Mouse (Mus musculus): ENCODE data around the gene Cd70. TPM values are rescaled to one million over a fixed set of nuclear protein-coding genes. Genes with fewer than 3 reads are reported as not detected.

The Cd70 gene
- total and polyA plus RNA-seq, 2 experiments from 2014 or later, result 2.1 to 3.7 TPM

GRCm38 (mm10) chr17:57102276-57102675, 47.3 kb downstream of the Cd70 start:
- Histone ChIP-seq H3K27me3 (ENCODE audit: insufficient read depth, low read length) (no peaks in the 10 kb centered on the region), H3K36me3 (ENCODE audit: insufficient read depth, low read length) (no peaks in the 10 kb centered on the region), H3K27ac (no peak overlapping the region), H3K4me2 (ENCODE audit: low read depth, low read length) (no peak overlapping the region), H3K4me1 (ENCODE audit: insufficient read depth, low read length) (0 out of 2 replicates have a peak, but pooled peaks cover 4% of the 10 kb centered on the region), H3K4me3 (ENCODE audit: low read length) (no peak overlapping the region), H3K9ac (replicated peaks; ENCODE audit: low read length) (no peak overlapping the region), H3K9me3 (ENCODE audit: low read length) (no peaks in the 10 kb centered on the region)
- no peak for TF ChIP-seq CTCF (IDR thresholded peaks at IDR 0.05; ENCODE audit: low read depth)
- ATAC-seq (no peak), DNase-seq (ENCODE audit: low spot score) (no peak)
- WGBS, result 93% methylated on average over 2 of the region's 2 CpGs

DNA sequence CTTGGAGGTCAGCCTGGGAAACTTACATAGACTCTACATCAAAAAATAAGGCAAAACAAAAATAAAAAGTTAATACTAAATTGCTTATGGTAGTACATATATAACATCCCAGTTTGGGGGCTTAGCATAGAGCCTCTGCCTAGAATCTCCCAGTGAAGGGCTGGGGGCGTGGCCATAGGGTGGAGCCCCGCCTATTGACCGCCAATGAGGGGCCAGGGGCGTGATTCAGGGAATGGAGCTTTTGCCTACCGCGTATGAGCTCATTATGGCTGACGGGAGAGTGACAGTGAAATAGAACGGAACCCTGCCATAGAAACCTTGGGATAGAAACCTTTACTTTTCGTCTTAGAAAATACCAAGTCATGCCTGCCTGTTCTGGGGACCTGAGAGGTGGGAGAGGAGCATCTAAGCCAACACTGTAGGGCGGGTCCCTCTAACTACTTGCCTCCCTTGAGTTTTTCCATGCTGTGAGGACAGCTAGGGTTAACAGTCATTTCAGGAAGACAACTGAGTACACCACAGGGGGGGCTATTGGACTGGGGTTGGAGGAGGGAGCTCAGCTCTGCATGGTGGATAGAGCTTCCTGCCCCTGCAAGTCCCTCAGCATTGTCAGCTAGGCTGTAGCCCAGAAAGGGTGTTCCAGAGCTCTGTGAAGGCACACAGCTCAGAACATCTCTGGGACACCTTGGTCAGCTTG, 49.8 kb downstream of the Cd70 start:
- Histone ChIP-seq H3K4me2 (ENCODE audit: low read depth, low read length) (0 out of 2 replicates have a peak overlapping the region, but pooled peaks have one; percentile 8), H3K27me3 (ENCODE audit: insufficient read depth, low read length) (no peaks in the 10 kb centered on the region), H3K36me3 (ENCODE audit: insufficient read depth, low read length) (no peaks in the 10 kb centered on the region), H3K4me1 (ENCODE audit: insufficient read depth, low read length) (peaks cover 4% of the 10 kb centered on the region; the same call in 1 of the 2 replicates), H3K9ac (replicated peaks; ENCODE audit: low read length) (no peak overlapping the region), H3K4me3 (ENCODE audit: low read length) (no peak overlapping the region), H3K9me3 (ENCODE audit: low read length) (no peaks in the 10 kb centered on the region), H3K27ac (no peak overlapping the region)
- ATAC-seq (no peak), DNase-seq (ENCODE audit: low spot score) (peak; percentile 33)
- WGBS, result 10% methylated on average over 10 of the region's 10 CpGs
- no peak for TF ChIP-seq CTCF (IDR thresholded peaks at IDR 0.05; ENCODE audit: low read depth)

DNA sequence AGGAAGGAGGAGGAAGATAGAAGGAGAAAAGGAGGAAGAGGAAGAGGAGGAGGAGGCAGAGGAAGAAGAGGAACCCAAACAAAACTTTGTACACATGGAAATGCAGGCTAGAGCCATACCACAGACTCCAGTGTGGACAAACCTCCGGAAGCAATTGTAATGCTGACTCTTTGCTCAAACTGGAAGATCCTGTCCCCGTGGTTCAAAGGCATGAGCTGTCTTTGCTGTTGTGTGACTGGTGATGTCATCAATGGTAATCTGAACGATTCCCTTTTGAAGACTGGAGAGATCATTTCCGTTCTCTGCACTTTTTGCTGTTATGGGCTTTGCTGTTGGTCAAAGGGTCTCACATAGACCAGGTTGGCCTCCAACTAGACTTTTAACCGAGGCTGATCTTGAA, 51.3 kb downstream of the Cd70 start:
- Histone ChIP-seq H3K4me3 (ENCODE audit: low read length) (no peak overlapping the region), H3K27ac (no peak overlapping the region), H3K9ac (replicated peaks; ENCODE audit: low read length) (no peak overlapping the region), H3K4me1 (ENCODE audit: insufficient read depth, low read length) (no peaks in the 10 kb centered on the region; the same call in 1 of the 2 replicates), H3K36me3 (ENCODE audit: insufficient read depth, low read length) (no peaks in the 10 kb centered on the region), H3K4me2 (ENCODE audit: low read depth, low read length) (no peak overlapping the region), H3K9me3 (ENCODE audit: low read length) (no peaks in the 10 kb centered on the region), H3K27me3 (ENCODE audit: insufficient read depth, low read length) (no peaks in the 10 kb centered on the region)
- TF ChIP-seq CTCF (IDR thresholded peaks at IDR 0.05; ENCODE audit: low read depth), result no peak
- DNase-seq (ENCODE audit: low spot score), result no peak
- 80% methylated on average over 5 of the region's 5 CpGs for WGBS
- no peak for ATAC-seq

GRCm38 (mm10) chr17:57096623-57096920, 53.0 kb downstream of the Cd70 start:
- ATAC-seq, result peak; percentile 78
- peak overlapping the region; percentile 55 for H3K4me2 ChIP-seq (ENCODE audit: low read depth, low read length)
- DNase-seq (ENCODE audit: low spot score), result peak; percentile 82
- 2% methylated on average over 11 of the region's 11 CpGs for WGBS
- no peak overlapping the region for H3K9ac ChIP-seq (replicated peaks; ENCODE audit: low read length)
- no peaks in the 10 kb centered on the region for H3K9me3 ChIP-seq (ENCODE audit: low read length)
- no peaks in the 10 kb centered on the region; the same call in 1 of the 2 replicates for H3K4me1 ChIP-seq (ENCODE audit: insufficient read depth, low read length)
- H3K36me3 ChIP-seq (ENCODE audit: insufficient read depth, low read length), result no peaks in the 10 kb centered on the region
- no peaks in the 10 kb centered on the region for H3K27me3 ChIP-seq (ENCODE audit: insufficient read depth, low read length)
- TF ChIP-seq CTCF (IDR thresholded peaks at IDR 0.05; ENCODE audit: low read depth), result peak; percentile 96
- peak overlapping the region; percentile 26 for H3K4me3 ChIP-seq (ENCODE audit: low read length)
- no peak overlapping the region for H3K27ac ChIP-seq

Other genes with a start within 250 kb of the Cd70 start
- gene Mllt1, start 214.4 kb downstream of the Cd70 start, total RNA-seq (2014; rRNA removed), result 131 and 135 TPM in 2 replicates
- 46.7 and 52.0 TPM in 2 replicates for gene Mllt1, start 214.4 kb downstream of the Cd70 start, polyA plus RNA-seq (2015; fragmentation: Nextera tagmentation; extraction: Ambion mirVana)
- gene Acer1, start 167.7 kb downstream of the Cd70 start, total RNA-seq (2014; rRNA removed), result not detected in 2 replicates
- gene Acer1, start 167.7 kb downstream of the Cd70 start, polyA plus RNA-seq (2015; fragmentation: Nextera tagmentation; extraction: Ambion mirVana), result not detected in 2 replicates
- gene Clpp, start 159.5 kb downstream of the Cd70 start, total RNA-seq (2014; rRNA removed), result 137 and 150 TPM in 2 replicates
- gene Clpp, start 159.5 kb downstream of the Cd70 start, polyA plus RNA-seq (2015; fragmentation: Nextera tagmentation; extraction: Ambion mirVana), result 163 TPM in 2 replicates
- 58.0 and 70.3 TPM in 2 replicates for gene Alkbh7, start 152.4 kb downstream of the Cd70 start, total RNA-seq (2014; rRNA removed)
- 66.0 and 70.2 TPM in 2 replicates for gene Alkbh7, start 152.4 kb downstream of the Cd70 start, polyA plus RNA-seq (2015; fragmentation: Nextera tagmentation; extraction: Ambion mirVana)
- gene Pspn, start 149.8 kb downstream of the Cd70 start, total RNA-seq (2014; rRNA removed), result not detected in 2 replicates
- not detected in 2 replicates for gene Pspn, start 149.8 kb downstream of the Cd70 start, polyA plus RNA-seq (2015; fragmentation: Nextera tagmentation; extraction: Ambion mirVana)
- gene Gtf2f1, start 138.5 kb downstream of the Cd70 start, total RNA-seq (2014; rRNA removed), result 28.8 and 32.9 TPM in 2 replicates
- 63.5 and 67.8 TPM in 2 replicates for gene Gtf2f1, start 138.5 kb downstream of the Cd70 start, polyA plus RNA-seq (2015; fragmentation: Nextera tagmentation; extraction: Ambion mirVana)
- gene Gm17949, start 138.3 kb downstream of the Cd70 start, total RNA-seq (2014; rRNA removed), result not detected in 2 replicates
- 0.28 and 0.40 TPM in 2 replicates for gene Gm17949, start 138.3 kb downstream of the Cd70 start, polyA plus RNA-seq (2015; fragmentation: Nextera tagmentation; extraction: Ambion mirVana)
- 61.7 and 71.3 TPM in 2 replicates for gene Khsrp, start 118.3 kb downstream of the Cd70 start, total RNA-seq (2014; rRNA removed)
- gene Khsrp, start 118.3 kb downstream of the Cd70 start, polyA plus RNA-seq (2015; fragmentation: Nextera tagmentation; extraction: Ambion mirVana), result 26.4 and 27.0 TPM in 2 replicates
- not detected in 2 replicates for gene Slc25a41, start 108.1 kb downstream of the Cd70 start, total RNA-seq (2014; rRNA removed)
- not detected in 2 replicates for gene Slc25a41, start 108.1 kb downstream of the Cd70 start, polyA plus RNA-seq (2015; fragmentation: Nextera tagmentation; extraction: Ambion mirVana)
- gene Crb3, start 90.7 kb downstream of the Cd70 start, total RNA-seq (2014; rRNA removed), result 7.1 and 8.2 TPM in 2 replicates
- 6.0 and 6.2 TPM in 2 replicates for gene Crb3, start 90.7 kb downstream of the Cd70 start, polyA plus RNA-seq (2015; fragmentation: Nextera tagmentation; extraction: Ambion mirVana)
- 122 and 150 TPM in 2 replicates for gene Slc25a23, start 89.9 kb downstream of the Cd70 start, total RNA-seq (2014; rRNA removed)
- 33.2 and 38.2 TPM in 2 replicates for gene Slc25a23, start 89.9 kb downstream of the Cd70 start, polyA plus RNA-seq (2015; fragmentation: Nextera tagmentation; extraction: Ambion mirVana)
- gene Dennd1c, start 71.3 kb downstream of the Cd70 start, total RNA-seq (2014; rRNA removed), result 1.5 and 3.8 TPM in 2 replicates
- 2.8 and 3.0 TPM in 2 replicates for gene Dennd1c, start 71.3 kb downstream of the Cd70 start, polyA plus RNA-seq (2015; fragmentation: Nextera tagmentation; extraction: Ambion mirVana)
- gene Tubb4a, start 62.0 kb downstream of the Cd70 start, total RNA-seq (2014; rRNA removed), result 201 and 209 TPM in 2 replicates
- gene Tubb4a, start 62.0 kb downstream of the Cd70 start, polyA plus RNA-seq (2015; fragmentation: Nextera tagmentation; extraction: Ambion mirVana), result 295 and 346 TPM in 2 replicates
- gene Tnfsf9, start 44.5 kb downstream of the Cd70 start, total RNA-seq (2014; rRNA removed), result 3.1 and 8.1 TPM in 2 replicates
- 4.3 and 4.7 TPM in 2 replicates for gene Tnfsf9, start 44.5 kb downstream of the Cd70 start, polyA plus RNA-seq (2015; fragmentation: Nextera tagmentation; extraction: Ambion mirVana)
- gene Tnfsf14, start 44.4 kb upstream of the Cd70 start, total RNA-seq (2014; rRNA removed), result not detected in 2 replicates
- gene Tnfsf14, start 44.4 kb upstream of the Cd70 start, polyA plus RNA-seq (2015; fragmentation: Nextera tagmentation; extraction: Ambion mirVana), result not detected in 2 replicates
- 0.78 and 0.86 TPM in 2 replicates for gene C3, start 78.4 kb upstream of the Cd70 start, total RNA-seq (2014; rRNA removed)
- 1.8 and 2.5 TPM in 2 replicates for gene C3, start 78.4 kb upstream of the Cd70 start, polyA plus RNA-seq (2015; fragmentation: Nextera tagmentation; extraction: Ambion mirVana)
- gene Gpr108, start 98.7 kb upstream of the Cd70 start, total RNA-seq (2014; rRNA removed), result 19.6 and 21.3 TPM in 2 replicates
- 23.6 and 24.1 TPM in 2 replicates for gene Gpr108, start 98.7 kb upstream of the Cd70 start, polyA plus RNA-seq (2015; fragmentation: Nextera tagmentation; extraction: Ambion mirVana)
- gene Trip10, start 99.7 kb upstream of the Cd70 start, total RNA-seq (2014; rRNA removed), result 8.5 TPM in 2 replicates
- gene Trip10, start 99.7 kb upstream of the Cd70 start, polyA plus RNA-seq (2015; fragmentation: Nextera tagmentation; extraction: Ambion mirVana), result 7.6 and 7.8 TPM in 2 replicates
- gene Vav1, start 129.3 kb upstream of the Cd70 start, total RNA-seq (2014; rRNA removed), result 2.2 and 2.5 TPM in 2 replicates
- gene Vav1, start 129.3 kb upstream of the Cd70 start, polyA plus RNA-seq (2015; fragmentation: Nextera tagmentation; extraction: Ambion mirVana), result 1.9 and 2.5 TPM in 2 replicates
- gene Adgre1, start 208.9 kb upstream of the Cd70 start, total RNA-seq (2014; rRNA removed), result 6.8 and 16.1 TPM in 2 replicates
- gene Adgre1, start 208.9 kb upstream of the Cd70 start, polyA plus RNA-seq (2015; fragmentation: Nextera tagmentation; extraction: Ambion mirVana), result 4.2 and 5.0 TPM in 2 replicates

Measured in hindbrain, postnatal 0 days (tissue).